Mouse (Mus musculus): ENCODE results near the gene Hoxb4. TPM values are rescaled to one million over a fixed set of nuclear protein-coding genes. Genes with fewer than 3 reads are reported as not detected.

The Hoxb4 gene
- polyA plus RNA-seq, 1 experiment from 2014 or later: 3.8 TPM

DNA sequence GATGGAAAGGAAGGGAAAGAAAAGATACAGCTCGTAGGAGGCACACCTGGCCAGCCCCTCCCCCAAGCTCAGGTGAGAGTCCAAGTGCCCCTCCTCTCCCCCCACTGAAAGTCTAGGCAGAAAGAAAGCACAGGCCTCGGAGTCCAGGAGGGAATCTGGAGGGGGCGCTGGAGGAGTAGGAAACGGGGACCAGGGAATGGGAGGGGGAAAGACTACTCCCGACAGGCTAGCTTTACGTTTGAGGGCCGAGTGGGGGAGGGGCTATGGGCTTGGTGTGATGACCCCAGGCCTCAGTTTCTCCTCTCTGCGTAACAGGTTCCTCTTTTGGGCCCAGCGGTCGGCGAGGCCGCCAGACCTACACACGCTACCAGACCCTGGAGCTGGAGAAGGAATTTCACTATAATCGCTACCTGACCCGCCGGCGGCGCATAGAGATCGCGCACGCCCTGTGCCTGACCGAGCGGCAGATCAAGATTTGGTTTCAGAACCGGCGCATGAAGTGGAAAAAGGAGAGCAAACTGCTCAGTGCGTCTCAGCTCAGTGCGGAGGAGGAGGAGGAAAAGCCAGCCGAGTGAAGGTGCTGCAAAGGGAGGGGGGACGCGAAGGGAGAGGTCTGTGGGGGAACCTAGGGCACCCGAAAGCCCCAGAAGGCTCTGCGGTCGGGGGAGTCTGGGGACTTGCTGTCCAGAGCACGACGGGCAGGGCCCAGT is 17.6 kb upstream of the Hoxb4 start:
- DNase-seq (peak; percentile 73), ATAC-seq (ENCODE audit: insufficient read depth) (no peak)
- WGBS: 3% methylated on average over 35 of the region's 35 CpGs
- no peak for TF ChIP-seq CTCF (IDR thresholded peaks at IDR 0.05; ENCODE audit: low read depth)
- Histone ChIP-seq H3K4me1 (ENCODE audit: insufficient read depth) (no peaks in the 10 kb centered on the region), H3K4me3 (ENCODE audit: low read depth, low read length) (peak overlapping the region; percentile 72), H3K9ac (peak overlapping the region; percentile 84), H3K36me3 (ENCODE audit: insufficient read depth) (peaks cover 7% of the 10 kb centered on the region), H3K9me3 (ENCODE audit: low read depth, low read length) (no peaks in the 10 kb centered on the region), H3K27me3 (ENCODE audit: insufficient read depth, low read length) (peaks cover 86% of the 10 kb centered on the region), H3K27ac (ENCODE audit: low read depth) (peak overlapping the region; percentile 89), H3K4me2 (peak overlapping the region; percentile 84)

- peak; percentile 38 for DNase-seq
- Histone ChIP-seq H3K27ac (ENCODE audit: low read depth) (peak overlapping the region; percentile 89), H3K4me3 (ENCODE audit: low read depth, low read length) (peak overlapping the region; percentile 72), H3K27me3 (ENCODE audit: insufficient read depth, low read length) (peaks cover 86% of the 10 kb centered on the region), H3K9me3 (ENCODE audit: low read depth, low read length) (no peaks in the 10 kb centered on the region), H3K4me2 (peak overlapping the region; percentile 84), H3K9ac (peak overlapping the region; percentile 84), H3K36me3 (ENCODE audit: insufficient read depth) (peaks cover 12% of the 10 kb centered on the region), H3K4me1 (ENCODE audit: insufficient read depth) (no peaks in the 10 kb centered on the region)
- 14% methylated on average over 9 of the region's 10 CpGs for WGBS
- ATAC-seq (ENCODE audit: insufficient read depth): no peak
- TF ChIP-seq CTCF (IDR thresholded peaks at IDR 0.05; ENCODE audit: low read depth): no peak
These were observed 17.0 kb upstream of the Hoxb4 start for GRCm38 (mm10) chr11:96301064-96301431.

DNA sequence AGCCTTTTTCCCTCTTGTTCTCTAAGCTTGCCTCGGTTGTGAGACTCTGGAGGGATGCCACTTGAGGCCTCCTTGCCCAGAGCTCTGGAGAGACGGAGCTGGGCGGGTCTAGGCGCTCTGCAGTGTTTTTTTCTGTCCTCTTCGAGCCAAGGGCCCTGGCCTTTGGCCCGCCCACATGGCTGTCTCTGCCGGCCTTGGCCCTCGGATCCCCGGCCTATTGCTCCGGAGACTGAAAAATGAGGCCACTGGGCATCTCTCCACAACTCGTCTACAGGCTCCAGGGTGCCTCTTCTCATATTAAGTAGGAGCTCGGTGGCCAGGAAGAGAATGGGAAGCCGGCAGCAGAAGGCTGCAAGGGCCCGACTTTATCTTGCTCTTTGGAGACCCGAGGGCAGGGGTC is 16.2 kb upstream of the Hoxb4 start:
- ATAC-seq (ENCODE audit: insufficient read depth) (no peak), DNase-seq (peak; percentile 78)
- Histone ChIP-seq H3K36me3 (ENCODE audit: insufficient read depth) (peaks cover 14% of the 10 kb centered on the region), H3K27ac (ENCODE audit: low read depth) (peak overlapping the region; percentile 89), H3K27me3 (ENCODE audit: insufficient read depth, low read length) (peaks cover 84% of the 10 kb centered on the region), H3K9me3 (ENCODE audit: low read depth, low read length) (no peaks in the 10 kb centered on the region), H3K4me3 (ENCODE audit: low read depth, low read length) (peak overlapping the region; percentile 72), H3K4me2 (peak overlapping the region; percentile 84), H3K9ac (peak overlapping the region; percentile 56), H3K4me1 (ENCODE audit: insufficient read depth) (no peaks in the 10 kb centered on the region)
- no peak for TF ChIP-seq CTCF (IDR thresholded peaks at IDR 0.05; ENCODE audit: low read depth)
- 7% methylated on average over 15 of the region's 15 CpGs for WGBS

DNA sequence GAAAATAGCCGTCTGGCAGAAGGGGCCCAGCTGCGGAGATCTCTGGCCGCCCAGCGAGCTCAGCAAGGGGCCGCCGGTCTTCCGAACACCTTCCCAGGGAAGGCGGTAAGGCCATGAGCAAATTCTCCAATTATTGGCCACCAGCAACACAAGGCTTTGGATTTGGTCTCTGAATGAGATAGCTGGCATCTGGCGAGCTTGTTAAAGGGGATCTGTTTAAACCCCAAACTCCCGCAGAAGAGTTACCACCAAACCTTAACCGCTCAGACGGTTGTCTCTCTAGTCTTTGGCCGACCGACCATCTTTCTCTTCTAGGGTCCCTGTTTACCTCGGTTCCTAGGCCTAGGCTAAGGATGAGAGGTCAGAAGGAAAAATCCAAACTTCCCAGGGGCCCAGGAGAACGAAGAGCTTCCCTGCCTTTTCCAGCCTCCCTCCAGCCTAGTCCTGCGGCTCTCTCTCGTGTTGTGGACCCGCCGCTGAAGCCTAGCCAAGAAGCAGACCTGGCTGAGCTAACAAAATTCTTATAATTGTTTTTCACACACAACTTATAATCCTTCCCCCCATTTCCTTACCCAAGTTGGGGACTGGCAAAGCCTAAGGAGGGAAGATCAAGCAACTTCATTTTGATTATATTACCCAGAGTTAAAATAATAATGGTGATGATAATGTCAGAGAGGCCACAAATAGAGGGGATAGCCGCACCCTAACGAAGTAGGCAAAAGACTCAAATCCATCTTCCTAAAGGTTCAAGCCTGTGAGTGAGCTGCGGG is 15.5 kb upstream of the Hoxb4 start:
- WGBS: 14% methylated on average over 23 of the region's 23 CpGs
- Histone ChIP-seq H3K4me2 (peak overlapping the region; percentile 84), H3K27me3 (ENCODE audit: insufficient read depth, low read length) (peaks cover 82% of the 10 kb centered on the region), H3K27ac (ENCODE audit: low read depth) (peak overlapping the region; percentile 89), H3K9ac (peak overlapping the region; percentile 56), H3K4me3 (ENCODE audit: low read depth, low read length) (peak overlapping the region; percentile 72), H3K9me3 (ENCODE audit: low read depth, low read length) (no peaks in the 10 kb centered on the region), H3K36me3 (ENCODE audit: insufficient read depth) (peaks cover 14% of the 10 kb centered on the region), H3K4me1 (ENCODE audit: insufficient read depth) (no peaks in the 10 kb centered on the region)
- ATAC-seq (ENCODE audit: insufficient read depth): no peak
- TF ChIP-seq CTCF (IDR thresholded peaks at IDR 0.05; ENCODE audit: low read depth): no peak
- DNase-seq: peak; percentile 56

DNA sequence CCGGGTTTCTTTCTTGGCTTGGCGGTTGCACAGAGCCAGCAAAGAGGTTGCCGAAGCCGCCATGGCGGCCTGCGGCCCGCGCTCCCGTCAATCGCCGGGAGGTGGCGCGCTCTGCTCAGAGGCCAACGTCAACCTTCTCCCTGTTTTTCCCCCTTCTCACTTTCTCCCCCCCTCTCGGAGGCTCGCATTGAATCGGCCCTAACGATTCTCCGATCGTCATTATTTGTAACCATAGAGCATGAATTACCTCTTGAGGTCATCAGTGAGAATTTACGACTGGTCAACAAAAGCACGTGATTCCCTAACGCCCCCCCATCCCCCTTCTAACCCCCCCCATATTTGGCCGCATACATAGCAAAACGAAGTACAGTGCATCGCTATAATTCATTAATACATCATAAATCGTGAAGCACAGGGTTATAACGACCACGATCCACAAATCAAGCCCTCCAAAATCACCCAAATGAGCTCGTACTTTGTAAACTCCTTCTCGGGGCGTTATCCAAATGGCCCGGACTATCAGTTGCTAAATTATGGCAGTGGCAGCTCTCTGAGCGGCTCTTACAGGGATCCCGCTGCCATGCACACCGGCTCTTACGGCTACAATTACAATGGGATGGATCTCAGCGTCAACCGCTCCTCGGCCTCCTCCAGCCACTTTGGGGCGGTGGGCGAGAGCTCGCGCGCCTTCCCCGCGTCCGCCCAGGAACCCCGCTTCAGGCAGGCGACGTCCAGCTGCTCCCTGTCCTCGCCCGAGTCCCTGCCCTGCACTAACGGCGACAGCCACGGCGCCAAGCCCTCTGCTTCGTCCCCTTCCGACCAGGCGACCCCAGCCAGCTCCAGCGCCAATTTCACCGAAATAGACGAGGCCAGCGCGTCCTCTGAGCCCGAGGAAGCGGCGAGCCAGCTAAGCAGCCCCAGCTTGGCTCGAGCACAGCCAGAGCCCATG is 14.6 kb upstream of the Hoxb4 start, which contains the start of gene Hoxb5:
Gene Hoxb5 (plus strand): TSS at position 186 of the 949 bp plus-strand sequence.
- ATAC-seq (ENCODE audit: insufficient read depth) (peak; percentile 76), DNase-seq (peak; percentile 97)
- Histone ChIP-seq H3K4me2 (peak within 1 kb of the TSS; percentile 84), H3K4me3 (ENCODE audit: low read depth, low read length) (peak within 1 kb of the TSS; percentile 72), H3K27me3 (ENCODE audit: insufficient read depth, low read length) (peaks cover 81% of the 10 kb centered on the region), H3K36me3 (ENCODE audit: insufficient read depth) (peaks cover 14% of the 10 kb centered on the region), H3K9ac (peak within 1 kb of the TSS; percentile 99), H3K9me3 (ENCODE audit: low read depth, low read length) (no peaks in the 10 kb centered on the region), H3K27ac (ENCODE audit: low read depth) (peak within 1 kb of the TSS; percentile 100), H3K4me1 (ENCODE audit: insufficient read depth) (no peaks in the 10 kb centered on the region)
- peak; percentile 95 for TF ChIP-seq CTCF (IDR thresholded peaks at IDR 0.05; ENCODE audit: low read depth)
- WGBS: under 1% methylated on average over 67 of the region's 69 CpGs

DNA sequence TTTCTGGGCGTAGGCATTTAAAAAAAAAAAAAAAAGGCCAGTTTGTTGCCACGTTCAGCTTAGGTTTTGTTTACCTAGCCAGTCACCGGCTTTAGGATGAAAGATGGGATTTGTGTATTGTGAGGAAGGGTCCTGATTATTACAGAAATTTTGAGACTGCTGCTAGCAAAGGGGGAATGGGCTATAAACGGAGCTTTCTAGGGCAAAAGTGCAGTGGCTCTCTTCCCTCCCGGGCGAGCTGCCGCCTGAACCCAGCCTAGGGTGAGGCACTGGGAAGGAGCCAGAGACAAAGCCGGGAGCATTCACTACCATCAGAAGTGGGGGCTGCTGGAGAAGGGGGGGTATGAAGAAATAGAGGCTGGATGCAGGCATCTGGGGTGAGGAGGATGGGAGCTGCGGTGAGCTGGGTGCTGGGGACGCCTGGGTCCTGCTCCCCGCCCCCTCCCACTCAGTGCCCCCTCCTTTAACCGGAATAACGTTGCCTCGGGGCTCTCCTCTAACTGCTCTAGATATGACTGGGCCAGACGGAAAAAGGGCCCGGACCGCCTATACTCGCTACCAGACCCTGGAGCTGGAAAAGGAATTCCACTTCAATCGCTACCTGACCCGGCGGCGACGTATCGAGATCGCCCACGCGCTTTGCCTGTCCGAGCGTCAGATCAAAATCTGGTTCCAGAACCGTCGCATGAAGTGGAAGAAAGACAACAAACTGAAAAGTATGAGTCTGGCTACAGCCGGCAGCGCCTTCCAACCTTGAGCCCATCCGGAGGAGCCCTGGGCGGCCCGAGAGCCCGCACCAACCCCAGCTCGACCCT is 13.5 kb upstream of the Hoxb4 start:
- peak overlapping the region; percentile 100 for H3K27ac ChIP-seq (ENCODE audit: low read depth)
- peak overlapping the region; percentile 72 for H3K4me3 ChIP-seq (ENCODE audit: low read depth, low read length)
- H3K4me1 ChIP-seq (ENCODE audit: insufficient read depth): no peaks in the 10 kb centered on the region
- no peak for ATAC-seq (ENCODE audit: insufficient read depth)
- TF ChIP-seq CTCF (IDR thresholded peaks at IDR 0.05; ENCODE audit: low read depth): no peak
- no peaks in the 10 kb centered on the region for H3K9me3 ChIP-seq (ENCODE audit: low read depth, low read length)
- peaks cover 14% of the 10 kb centered on the region for H3K36me3 ChIP-seq (ENCODE audit: insufficient read depth)
- peak overlapping the region; percentile 99 for H3K9ac ChIP-seq
- peak overlapping the region; percentile 84 for H3K4me2 ChIP-seq
- H3K27me3 ChIP-seq (ENCODE audit: insufficient read depth, low read length): peaks cover 72% of the 10 kb centered on the region
- DNase-seq: peak; percentile 59
- WGBS: 1% methylated on average over 38 of the region's 38 CpGs
